Mouse (Mus musculus): ENCODE measurements around the gene Apex2.

DNA sequence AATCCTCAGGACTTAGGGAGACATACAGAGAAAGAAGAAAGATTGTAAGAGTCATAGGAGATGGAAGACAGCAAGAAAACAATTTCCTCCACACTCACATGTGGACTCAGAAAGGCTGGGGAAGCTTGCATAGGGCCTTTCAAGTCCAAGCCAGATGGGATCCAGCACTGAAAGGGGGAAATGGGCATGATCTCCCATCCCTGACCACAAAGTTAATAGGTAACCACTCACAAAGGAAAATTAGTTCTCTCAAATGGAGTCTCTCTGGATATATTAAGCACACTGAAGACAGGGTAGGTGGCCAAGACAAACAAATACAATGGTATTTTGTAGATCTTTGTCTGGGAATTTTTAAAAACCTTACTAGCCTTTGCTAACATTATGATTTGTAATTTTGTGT lies 7.7 kb downstream of the Apex2 start:
- no peak for TF ChIP-seq CTCF (IDR thresholded peaks at IDR 0.05; ENCODE audit: low read depth)
- no peak for TF ChIP-seq EP300 (IDR thresholded peaks at IDR 0.05; ENCODE audit: low read depth)
